Mouse (Mus musculus): ENCODE data around the gene Cbr2.
A peak's percentile ranks its signal among the peaks of the same experiment; 100 is the strongest.
"Not testable (repeated sequence)": the region's sequence is repeated elsewhere in the genome, so short reads cannot be mapped to it uniquely, and the experiment has no call there.

Gene Cbr2

DNA sequence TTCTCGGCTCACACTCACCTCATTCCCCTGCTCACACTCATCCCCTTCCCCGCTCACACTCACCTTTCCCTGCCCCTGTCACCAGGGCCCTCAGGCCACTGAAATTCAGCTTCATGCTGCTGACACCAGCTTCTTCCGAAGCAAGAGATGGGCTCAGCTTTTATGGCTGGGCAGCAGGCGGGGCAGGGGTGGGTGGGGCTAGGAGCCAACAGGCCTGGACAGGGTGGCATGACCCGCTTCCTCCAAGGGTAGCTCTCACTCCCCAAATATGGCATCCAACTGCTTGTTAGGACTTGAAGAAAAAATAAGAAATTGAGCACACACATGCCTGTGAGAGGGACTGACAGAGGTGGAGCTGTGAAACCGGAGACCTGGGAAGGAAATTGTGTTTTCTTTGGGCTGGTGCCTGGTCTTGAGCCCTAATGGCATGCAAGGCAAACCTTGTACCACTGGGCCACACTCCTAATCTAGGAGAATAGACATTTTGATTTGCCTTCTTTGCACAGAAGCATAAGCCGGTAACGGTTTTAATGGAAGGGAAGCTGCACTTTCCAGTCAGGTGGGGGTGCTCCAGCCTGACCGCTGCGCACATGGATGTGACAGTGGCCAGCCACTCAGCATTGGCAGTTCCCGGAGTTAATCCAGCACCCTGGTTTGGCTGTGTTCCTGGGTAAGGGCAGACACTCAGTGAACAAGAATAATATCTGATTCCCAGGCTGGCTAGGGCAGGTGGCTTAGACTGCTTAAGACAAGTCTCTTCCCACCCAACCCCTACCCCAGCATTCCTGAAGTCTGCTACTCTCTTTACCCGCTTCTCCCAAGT lies at the start of gene Cbr2:
TSS of gene Cbr2 (minus strand) at position 257 of the 823 bp plus-strand sequence.
- peak; percentile 87 for DNase-seq (ENCODE audit: low read depth)

DNA sequence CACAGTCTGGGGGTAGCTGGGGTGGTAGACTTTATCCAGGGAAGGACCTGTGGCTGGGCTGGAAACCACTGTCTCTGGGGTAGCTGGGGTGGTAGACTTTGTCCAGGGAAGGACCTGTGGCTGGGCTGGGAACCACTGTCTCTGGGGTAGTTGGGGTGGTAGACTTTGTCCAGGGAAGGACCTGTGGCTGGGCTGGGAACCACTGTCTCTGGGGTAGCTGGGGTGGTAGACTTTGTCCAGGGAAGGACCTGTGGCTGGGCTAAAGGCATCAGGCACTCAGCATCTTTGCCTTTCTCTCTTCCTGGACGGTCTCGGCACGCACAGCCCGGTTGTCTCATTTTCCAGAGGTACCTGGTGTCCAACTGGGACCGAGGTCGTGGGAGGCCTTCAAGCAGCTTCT lies 49.4 kb upstream of the Cbr2 start:
- DNase-seq (ENCODE audit: low read depth) = not testable (repeated sequence)

DNA sequence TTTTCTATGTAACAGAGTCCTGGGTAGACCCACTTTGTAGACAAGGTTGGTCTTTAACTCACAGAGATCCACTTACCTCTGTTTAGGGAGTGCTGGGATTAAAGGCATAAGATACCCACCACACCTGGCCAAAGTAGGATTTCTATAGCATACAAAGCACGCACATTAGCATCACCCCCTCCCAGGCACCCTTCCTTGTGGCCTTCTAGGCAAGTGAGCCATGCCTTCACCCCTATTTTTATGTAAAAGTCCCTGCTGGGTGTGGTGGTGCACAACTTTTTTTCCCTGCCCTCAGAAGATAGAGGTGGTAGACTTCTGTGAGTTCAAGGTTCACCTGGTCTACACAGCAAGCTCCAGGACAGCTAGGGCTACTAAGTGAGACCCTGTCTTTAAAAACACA lies 48.0 kb upstream of the Cbr2 start:
- DNase-seq (ENCODE audit: low read depth) = no peak

DNA sequence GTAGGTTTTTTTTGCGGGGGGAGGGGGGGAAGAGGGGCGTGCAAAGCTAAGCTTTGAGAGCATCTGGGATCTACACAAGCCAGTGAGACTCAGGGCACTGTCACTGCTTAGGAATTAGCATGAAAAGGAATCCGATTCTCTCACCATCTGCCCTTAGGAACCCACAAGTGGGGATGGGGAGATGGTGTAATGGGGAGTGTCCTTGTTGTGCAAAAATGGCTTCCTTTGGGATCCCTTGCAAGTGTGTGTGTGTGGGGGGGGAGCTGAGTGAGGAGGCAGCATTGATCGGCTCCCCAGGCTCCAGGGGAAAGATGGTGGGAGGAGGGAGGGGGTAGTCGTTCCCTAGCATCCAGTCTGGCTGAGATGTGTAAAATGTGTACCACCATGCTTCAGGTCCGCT lies 45.2 kb upstream of the Cbr2 start:
- DNase-seq (ENCODE audit: low read depth) = no peak

DNA sequence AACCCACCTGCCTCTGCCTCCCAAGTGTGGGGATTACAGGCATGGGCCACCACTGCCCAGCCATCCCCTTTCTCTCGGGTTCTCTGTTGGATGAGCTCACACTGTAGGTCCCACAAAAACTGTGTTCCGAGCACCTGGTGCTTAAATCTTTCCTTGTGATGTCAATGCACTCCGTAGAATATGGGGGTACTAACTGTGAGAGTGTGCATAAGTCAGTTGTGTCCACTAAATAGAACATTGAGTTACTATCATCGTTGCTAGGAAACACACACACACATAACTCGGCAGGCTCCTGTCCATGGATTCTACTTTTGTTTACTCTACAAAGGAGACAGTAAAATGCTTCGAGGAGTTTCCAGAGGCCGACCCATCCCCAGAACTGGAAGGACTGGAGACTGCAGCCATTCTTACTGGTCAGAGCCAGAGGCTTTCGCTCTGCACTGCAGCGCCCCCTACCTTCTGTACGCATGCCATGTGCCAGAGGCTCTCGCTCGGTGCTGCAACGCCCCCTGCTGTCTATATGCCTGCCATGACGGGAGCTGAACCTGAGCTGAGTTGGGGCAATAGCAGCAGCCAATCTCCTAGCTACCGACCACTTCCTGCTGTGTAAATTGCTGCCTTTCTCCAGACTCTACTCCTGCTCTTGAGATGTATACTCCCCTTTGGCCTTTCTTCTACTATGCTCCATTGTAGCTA lies 44.0 kb upstream of the Cbr2 start:
- peak; percentile 78 for DNase-seq (ENCODE audit: low read depth)

DNA sequence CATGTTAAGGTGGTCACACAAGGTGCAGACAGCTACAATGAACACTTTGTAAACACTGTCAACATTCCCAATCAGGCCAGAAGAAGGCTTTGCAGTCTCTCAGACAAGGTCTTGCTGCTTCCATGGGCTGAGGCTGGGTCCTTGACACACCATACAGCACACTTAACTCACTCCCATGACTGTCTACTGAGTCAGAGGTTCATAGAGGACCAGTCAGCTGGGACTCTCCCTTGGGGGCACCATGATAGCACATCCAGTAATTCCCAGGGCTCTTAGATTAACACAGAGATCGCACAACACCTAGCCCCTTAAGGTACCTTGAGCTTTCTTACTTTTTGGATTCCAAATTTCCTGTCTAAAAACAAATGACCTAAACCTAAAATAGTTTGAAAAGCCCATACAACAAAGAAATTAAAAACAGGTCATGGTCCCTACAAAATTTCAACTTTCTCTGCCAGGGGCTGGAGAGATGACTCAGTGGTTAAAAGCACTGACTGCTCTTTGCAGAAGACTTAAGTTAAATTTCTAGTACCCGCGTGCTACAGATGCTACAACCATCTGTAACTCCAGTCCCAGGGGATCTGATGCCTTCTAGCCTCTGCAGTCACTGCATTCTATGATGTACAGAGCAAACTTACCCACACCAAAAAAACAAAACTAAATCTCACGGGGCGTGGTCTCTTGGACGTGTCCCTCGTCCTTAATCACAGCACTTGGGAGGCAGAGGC lies 41.7 kb upstream of the Cbr2 start:
- no peak for DNase-seq (ENCODE audit: low read depth)

DNA sequence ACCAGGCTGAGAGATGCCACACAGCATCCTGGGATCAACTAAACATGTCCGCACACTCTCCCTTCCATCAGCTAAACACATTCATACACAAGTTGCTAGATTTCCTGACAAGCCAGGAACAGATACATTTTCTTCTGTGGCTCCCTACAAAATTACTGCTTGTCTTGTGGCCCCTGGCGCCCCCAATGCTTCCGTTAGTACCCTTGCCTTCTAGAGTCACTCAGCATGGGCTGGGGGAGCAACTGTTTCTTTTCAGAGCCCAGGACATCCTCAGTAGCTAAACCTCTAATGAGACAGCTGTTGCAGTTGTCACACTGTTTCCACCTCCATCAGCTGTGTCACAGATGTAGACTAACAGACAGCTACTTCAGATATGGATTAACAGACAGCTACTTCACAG lies 40.8 kb upstream of the Cbr2 start:
- DNase-seq (ENCODE audit: low read depth) = no peak

DNA sequence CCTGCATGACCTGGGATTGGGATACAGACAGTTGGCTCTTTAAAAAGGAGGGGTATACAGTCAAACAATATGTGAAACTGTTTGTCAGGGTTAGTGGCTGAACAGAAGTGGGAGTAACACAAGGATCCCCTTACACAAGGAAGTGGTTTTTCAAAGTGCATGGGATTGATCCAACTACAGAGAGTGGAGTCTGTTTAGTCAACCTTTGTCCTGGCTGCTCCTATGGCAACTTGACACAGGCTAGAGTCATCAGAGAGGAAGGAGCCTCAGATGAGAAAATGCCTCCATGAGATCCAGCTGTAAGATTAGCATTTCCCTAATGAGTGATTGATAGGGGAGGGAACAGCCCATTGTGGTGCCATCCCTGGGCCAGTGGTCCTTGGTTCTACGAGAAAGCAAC lies 36.3 kb upstream of the Cbr2 start:
- no peak for DNase-seq (ENCODE audit: low read depth)

DNA sequence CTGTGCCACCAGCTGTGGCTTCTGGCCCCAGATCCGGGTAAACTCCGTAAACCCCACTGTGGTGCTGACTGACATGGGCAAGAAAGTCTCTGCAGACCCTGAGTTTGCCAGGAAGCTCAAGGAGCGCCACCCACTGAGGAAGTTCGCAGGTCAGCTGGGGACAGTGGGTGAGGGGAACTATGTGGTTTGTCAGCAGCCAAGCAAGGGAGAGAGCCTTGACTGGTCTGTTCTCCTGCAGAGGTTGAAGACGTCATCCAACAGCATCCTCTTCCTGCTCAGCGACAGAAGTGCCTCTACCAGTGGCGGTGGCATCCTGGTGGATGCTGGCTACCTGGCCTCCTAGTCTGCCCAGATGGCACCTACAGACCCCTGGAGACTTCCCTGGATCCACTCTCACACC lies 35.1 kb upstream of the Cbr2 start:
- not testable (repeated sequence) for DNase-seq (ENCODE audit: low read depth)

DNA sequence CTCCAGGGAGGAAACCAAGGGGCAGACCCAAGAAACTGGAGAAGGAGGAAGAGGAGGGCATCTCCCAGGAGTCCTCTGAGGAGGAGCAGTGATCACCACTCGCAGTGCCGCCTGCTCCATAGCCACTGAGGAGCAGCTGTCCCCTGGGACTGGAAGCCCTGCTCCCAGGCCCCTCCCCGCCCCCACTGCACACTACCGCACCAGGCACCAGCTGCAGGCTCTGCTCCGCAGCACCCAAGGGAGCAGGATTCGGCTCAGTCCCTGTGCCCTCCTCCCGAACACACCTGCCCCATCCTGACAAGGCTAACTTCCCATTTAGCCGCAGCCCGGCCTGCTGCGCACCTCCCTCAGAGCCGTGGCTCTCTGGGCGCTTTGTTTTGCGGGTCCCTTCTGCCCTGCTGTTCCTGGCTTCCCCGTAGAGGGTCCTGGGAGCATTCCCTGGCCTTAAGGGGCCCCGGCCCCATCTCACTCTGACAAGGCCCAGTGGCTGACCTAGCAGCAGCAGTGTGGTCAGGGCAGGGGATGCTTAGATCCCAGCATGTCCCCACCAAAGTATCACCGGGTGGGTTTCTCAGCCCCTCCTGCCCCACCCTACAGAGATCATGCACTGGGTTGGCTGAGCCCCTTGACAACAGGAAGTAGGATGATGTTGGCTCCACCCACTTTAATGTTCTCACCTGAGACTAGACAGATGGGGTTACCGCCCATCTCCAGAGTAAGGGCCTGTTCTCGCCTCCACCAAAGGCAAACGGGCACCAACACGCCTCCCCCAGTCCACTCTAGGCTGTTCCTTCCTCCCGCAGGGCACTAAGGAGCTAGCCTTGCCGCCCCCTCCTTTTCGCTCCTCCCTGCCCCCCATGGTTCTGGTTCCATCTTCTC lies 31.4 kb upstream of the Cbr2 start:
- not testable (repeated sequence) for DNase-seq (ENCODE audit: low read depth)

DNA sequence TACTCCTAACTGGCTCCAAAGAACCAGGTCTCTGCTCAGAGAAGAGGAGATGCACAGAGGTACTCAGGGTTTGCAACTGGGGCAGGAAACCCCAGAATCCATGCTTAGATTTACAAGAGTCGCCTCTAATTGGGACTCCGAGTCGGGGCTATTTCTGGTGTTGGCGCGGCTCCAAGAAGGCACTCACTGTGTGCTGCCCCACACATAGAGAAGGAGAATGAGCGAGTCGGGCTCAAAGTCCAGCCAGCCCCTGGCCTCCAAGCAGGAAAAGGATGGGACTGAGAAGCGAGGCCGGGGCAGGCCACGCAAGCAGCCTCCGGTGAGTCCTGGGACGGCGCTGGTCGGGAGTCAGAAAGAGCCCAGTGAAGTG lies 30.7 kb upstream of the Cbr2 start, which contains the start of gene Hmga1b:
TSS of gene Hmga1b (plus strand) at position 123 of the 370 bp plus-strand sequence.
- DNase-seq (ENCODE audit: low read depth) = not testable (repeated sequence)

DNA sequence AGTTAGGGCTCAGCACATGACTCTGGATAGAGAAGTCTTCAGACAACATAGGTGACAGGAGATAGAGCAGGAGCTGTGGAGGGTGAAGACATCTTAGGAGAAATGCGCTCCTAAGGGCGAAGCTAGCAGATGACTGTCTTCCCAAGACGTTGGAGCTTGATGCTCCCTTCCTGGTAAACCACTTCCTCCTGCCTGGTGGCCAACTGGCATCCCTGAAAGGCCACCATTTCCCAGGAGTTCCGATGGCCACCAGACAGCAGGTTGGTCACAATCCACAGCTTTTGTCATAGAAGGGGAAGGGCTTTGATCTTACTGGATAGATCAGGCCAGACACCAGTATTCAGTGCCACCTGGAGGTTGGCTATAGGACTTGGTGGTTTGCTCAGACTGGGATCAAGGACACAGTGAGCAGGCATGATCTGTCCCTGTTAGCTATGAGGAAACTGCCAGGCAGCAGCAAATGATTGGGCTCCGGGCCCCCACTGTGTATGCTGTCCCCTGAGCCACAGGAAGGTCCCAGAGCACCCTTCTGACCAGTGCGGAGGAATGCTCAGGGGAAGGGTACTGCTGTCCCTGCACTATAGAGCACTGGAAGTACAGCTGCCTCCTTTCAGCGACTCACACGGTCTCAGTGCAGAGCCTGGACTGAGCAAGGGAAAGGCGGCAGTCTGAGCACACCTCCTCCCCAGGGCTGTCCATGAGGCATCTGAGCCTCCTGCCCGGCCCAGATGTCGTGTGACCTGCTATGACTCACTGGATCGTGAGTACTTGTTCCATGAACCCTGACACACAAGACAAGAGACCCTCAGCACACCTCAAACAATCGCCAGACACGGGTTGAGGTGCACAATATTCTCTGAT lies 30.1 kb upstream of the Cbr2 start:
- no peak for DNase-seq (ENCODE audit: low read depth)

DNA sequence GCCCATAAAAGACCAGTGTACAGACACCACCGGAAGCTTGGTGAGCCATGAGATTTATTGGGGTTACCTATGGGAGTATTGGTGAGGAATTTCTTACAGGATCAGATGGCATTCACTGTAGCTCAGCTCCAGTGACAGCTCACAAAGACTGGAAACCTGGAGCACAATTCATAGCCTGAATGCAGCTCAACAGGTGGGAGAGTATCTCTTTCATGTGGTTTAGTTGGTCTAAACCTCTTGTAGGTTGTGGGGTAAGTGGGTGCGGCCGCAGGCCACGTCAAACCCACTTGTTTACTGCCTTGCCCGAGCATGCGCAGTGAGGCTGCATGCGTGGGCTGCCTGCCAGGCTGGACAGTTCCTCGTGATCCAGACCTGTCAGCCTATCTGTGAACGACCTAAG lies 28.3 kb upstream of the Cbr2 start:
- DNase-seq (ENCODE audit: low read depth) = no peak

DNA sequence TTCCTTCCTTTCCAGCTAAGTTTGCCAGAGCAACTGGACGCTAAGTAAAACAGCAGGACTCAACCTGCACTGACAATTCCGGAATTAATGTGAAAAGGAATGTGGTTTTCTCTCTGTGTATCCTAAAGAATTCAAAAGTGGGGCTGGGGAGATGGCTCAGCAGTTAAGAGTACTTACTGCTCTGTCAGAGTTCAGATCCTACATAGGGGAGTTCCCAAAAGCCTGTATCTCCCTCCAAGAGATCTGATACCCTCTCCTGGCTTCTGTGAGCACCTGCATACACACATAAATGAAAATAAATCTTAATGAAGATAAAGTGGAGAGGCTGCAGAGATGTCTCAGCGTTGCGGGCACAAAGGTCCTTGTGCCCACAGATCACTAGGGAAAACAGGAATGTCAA lies 19.7 kb upstream of the Cbr2 start:
- no peak for DNase-seq (ENCODE audit: low read depth)

DNA sequence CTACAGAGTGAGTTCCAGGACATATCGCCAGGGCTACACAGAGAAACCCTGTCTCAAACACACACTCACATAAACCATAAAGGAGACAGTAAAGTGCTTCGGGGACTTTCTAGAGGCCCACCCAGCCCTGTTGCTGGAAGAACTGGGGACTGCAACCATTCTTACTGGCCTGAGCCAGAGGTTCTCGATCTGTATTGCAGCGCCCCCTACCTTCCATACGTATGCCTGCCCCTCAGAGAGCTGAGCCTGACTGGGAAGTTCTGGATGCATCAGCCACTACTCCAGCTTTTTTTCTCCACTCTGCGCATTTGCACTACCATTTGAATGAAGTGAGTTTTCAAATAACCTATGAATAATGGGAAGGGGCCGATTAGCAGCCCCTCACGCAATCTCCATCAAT lies 17.5 kb upstream of the Cbr2 start:
- no peak for DNase-seq (ENCODE audit: low read depth)

DNA sequence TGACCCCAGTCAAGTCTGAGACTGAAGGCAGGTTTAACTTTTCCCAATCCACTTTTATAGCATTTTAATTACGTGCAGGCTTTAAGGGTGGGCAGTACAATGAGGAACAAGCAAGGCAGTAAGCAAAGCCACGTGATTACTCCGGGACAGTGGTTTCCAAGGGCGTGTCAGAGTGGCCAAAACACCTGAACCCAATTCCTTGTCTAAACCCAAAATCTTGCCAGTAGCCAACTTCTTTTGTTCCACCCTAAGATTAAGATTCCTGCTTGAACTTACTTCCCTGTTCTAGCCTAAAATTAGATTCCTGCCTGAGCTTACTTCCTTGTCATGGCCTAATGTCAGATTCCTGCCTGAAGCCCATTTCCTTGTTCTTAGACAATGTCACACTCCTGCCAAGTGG lies 16.1 kb upstream of the Cbr2 start:
- DNase-seq (ENCODE audit: low read depth) = no peak

DNA sequence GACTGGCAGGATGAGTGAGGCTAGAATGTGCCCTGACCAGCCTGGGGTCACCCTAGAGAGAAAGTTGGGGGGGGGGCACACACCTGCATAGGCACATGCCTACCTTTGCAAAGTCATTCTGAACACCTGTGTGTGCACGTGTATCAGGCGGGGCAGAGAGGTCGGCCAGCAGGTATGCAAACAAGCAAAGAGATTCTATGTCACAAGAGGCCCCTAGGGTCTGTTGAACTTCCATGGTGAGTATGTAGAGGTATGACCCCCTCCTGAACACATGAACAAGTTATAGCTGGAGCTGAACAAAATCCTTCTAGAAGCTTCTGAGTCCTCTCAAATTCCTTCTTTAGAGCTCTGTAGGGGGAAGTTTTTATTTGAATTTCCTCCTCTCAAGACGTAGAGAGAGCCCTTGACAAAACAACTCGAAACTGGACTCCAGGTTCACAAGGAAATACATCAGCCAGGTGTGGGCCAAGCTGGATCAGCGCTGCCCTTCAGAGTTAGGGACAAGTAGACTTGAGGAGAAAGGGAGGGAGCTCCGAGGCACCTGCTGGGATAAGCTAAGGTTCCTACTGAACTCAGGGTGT lies 12.3 kb upstream of the Cbr2 start:
- DNase-seq (ENCODE audit: low read depth) = no peak

DNA sequence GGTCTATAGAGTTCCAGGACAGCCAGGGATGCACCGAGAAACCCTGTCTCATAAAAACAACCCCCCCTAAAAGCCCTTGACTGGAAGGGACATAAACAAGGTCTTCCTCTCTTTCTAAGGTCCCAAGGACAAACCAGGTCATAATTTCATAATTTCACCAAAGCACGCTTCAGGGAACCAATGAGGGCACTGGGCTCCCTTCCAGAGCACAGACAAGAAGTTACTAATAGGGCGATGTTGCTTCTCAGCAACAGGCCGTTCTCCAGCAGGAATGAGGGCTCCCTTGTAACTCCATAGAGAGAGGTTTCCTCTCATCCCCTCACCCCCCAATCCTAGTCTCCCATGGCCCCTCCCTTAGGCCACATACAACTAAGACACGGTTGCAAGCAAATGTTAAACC lies 9.1 kb upstream of the Cbr2 start:
- no peak for DNase-seq (ENCODE audit: low read depth)

DNA sequence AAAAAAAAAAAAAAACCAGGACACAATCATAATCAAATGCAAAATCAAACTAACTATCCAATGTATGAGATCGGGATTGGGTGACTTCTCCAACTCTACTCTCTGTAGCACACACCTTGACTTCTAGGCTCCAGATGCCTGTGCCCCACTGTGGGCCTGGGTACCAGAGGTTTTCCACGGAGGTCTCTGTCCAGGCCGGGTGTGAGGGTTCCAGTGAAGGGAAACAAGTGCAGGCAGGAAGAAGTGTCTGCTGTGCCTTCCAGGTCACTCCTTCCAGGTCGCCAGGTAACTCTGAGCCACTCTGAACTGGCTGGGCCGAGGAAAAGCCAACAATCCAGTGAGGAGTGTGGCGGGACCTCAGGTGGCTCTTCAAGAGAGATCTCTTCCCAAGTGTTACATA lies 4.5 kb upstream of the Cbr2 start:
- DNase-seq (ENCODE audit: low read depth) = no peak

DNA sequence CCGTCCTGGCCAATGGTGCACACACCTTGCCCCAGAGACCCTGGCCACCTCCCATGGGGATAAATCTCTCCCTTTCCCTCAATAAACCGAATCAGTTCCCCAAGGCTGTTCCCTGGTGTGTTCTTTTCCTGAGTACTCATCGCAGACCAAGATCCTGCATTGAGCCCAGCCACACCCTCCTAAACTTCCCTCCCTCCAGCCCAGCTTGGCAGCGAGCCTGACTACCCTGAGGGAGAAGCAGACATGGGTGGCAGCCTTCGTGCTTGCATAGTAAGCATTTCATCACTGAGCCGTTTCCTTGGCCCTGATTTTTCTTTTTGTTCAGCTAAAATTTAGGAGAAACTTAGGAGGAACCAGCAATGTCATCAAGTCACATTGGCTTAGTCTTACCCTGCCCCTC lies 1.6 kb upstream of the Cbr2 start:
- DNase-seq (ENCODE audit: low read depth) = no peak

DNA sequence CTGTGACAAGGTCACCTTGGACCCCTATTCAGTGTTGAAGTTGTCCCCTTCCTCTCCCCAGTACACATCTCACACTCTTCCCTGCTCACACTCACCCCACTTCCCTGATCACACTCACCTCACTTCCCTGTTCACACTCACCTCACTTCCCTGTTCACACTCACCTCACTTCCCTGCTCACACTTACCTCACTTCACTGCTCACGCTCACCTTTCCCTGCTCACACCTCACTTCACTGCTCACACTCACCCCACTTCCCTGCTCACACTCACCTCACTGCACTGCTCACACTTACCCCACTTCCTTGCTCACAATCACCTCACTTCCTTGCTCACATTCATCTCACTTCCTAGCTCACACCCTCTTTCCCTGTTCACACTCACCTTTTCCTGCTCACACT lies 519 bp downstream of the Cbr2 start:
- DNase-seq (ENCODE audit: low read depth) = no peak

All from fibroblast of lung, adult 2 months (primary cell).